Mouse (Mus musculus) spleen, postnatal 0 days (tissue): Measurements from ENCODE around the gene Nxt2. TPM values are rescaled to one million over a fixed set of nuclear protein-coding genes. Genes with fewer than 3 reads are reported as not detected.

Experiments used
- polyA plus RNA-seq: library from polyadenylated mRNA; unstranded; fragments of >200 nt; fragmentation: Nextera tagmentation; extraction: Ambion mirVana; gene quantifications from 2 replicates; pipeline ENCODE4 v1.2.1, GENCODE M21; 2015

Gene Nxt2
- 6.4 and 7.0 TPM in 2 replicates for polyA plus RNA-seq

DNA sequence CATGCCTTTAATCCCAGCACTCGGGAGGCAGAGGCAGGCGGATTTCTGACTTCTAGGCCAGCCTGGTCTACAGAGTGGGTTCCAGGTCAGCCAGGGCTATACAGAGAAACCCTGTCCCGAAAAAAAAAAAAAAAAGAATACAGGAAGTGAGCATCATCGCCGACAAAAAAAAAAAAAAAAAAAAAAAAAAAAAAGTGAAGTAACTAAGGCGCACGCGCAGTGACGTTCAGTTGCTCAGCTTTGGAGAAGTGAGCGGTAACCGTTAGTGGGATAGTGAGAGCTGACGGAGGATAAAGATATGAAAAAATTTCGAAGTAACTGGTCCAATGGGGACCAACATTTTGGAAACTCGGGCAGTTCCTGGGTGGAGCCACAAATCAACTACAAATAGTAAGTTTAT lies at the start of gene Nxt2:
Nxt2 (plus strand) TSS at position 229 of the 400 bp plus-strand sequence.

DNA sequence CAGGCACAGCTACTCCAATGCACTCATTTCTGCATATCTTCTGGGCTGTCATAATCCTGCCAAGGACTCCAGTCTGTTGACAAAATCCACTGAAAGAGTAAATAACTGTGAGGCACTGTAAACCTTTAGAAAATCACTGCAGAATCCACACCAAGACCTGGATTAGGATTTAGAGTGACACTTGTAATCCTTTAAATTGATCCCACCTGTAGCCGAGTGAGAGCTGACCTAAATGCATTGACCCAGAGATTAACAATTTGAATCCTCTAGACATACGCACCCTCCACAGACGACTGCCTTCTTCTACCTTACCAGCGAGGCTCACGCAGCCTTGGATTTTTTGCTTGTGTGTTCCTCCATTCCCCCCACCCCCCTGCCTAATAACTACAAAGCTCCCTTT lies 29.7 kb upstream of the Nxt2 start, which contains the start of gene Gucy2f:
Gucy2f (minus strand) TSS at position 101 of the 400 bp plus-strand sequence.

Other genes starting within 250 kb of the Nxt2 start
- gene Gucy2f, start 29.8 kb upstream of the Nxt2 start, polyA plus RNA-seq, result 0.02 TPM in 1 of 2 replicates, not detected in the other
- 14.3 and 17.2 TPM in 2 replicates for gene Kcne1l, start 79.5 kb downstream of the Nxt2 start, polyA plus RNA-seq
- gene Acsl4, start 163.8 kb downstream of the Nxt2 start, polyA plus RNA-seq, result 10.5 and 10.7 TPM in 2 replicates